Mouse (Mus musculus): Measurements from ENCODE around the gene Pgm2l1.

Gene Pgm2l1

GRCm38 (mm10) chr7:100227158-100227875, at the start of gene Pgm2l1:
Gene Pgm2l1, plus strand, starts transcription at chr7:100227394.
- DNase-seq (ENCODE audit: low read depth), result peak; percentile 93

- DNase-seq (ENCODE audit: low read depth), result peak; percentile 57
These were observed 48.9 kb upstream of the Pgm2l1 start for GRCm38 (mm10) chr7:100178016-100178890.

GRCm38 (mm10) chr7:100178891-100179233, 48.3 kb upstream of the Pgm2l1 start:
- DNase-seq (ENCODE audit: low read depth), result no peak

- DNase-seq (ENCODE audit: low read depth), result peak; percentile 25
These were observed 47.8 kb upstream of the Pgm2l1 start for GRCm38 (mm10) chr7:100179394-100179793.

- DNase-seq (ENCODE audit: low read depth), result no peak
These were observed 47.3 kb upstream of the Pgm2l1 start for GRCm38 (mm10) chr7:100179836-100180407.

GRCm38 (mm10) chr7:100181176-100181575, 46.0 kb upstream of the Pgm2l1 start:
- DNase-seq (ENCODE audit: low read depth), result no peak

- DNase-seq (ENCODE audit: low read depth), result no peak
These were observed 45.6 kb upstream of the Pgm2l1 start for GRCm38 (mm10) chr7:100181614-100182013.

- DNase-seq (ENCODE audit: low read depth), result peak; percentile 25
These were observed 44.8 kb upstream of the Pgm2l1 start for GRCm38 (mm10) chr7:100182388-100182787.

GRCm38 (mm10) chr7:100187601-100188000, 39.6 kb upstream of the Pgm2l1 start:
- DNase-seq (ENCODE audit: low read depth), result peak; percentile 47

- no peak for DNase-seq (ENCODE audit: low read depth)
These were observed 37.0 kb upstream of the Pgm2l1 start for GRCm38 (mm10) chr7:100190167-100190566.

GRCm38 (mm10) chr7:100190778-100191177, 36.4 kb upstream of the Pgm2l1 start:
- DNase-seq (ENCODE audit: low read depth), result peak; percentile 55

GRCm38 (mm10) chr7:100201191-100201590, 26.0 kb upstream of the Pgm2l1 start:
- no peak for DNase-seq (ENCODE audit: low read depth)

GRCm38 (mm10) chr7:100203616-100204015, 23.6 kb upstream of the Pgm2l1 start:
- no peak for DNase-seq (ENCODE audit: low read depth)

- DNase-seq (ENCODE audit: low read depth), result no peak
These were observed 22.3 kb upstream of the Pgm2l1 start for GRCm38 (mm10) chr7:100204871-100205270.

- DNase-seq (ENCODE audit: low read depth), result no peak
These were observed 21.1 kb upstream of the Pgm2l1 start for GRCm38 (mm10) chr7:100206144-100206543.

- no peak for DNase-seq (ENCODE audit: low read depth)
These were observed 19.3 kb upstream of the Pgm2l1 start for GRCm38 (mm10) chr7:100207886-100208285.

GRCm38 (mm10) chr7:100214310-100214709, 12.9 kb upstream of the Pgm2l1 start:
- no peak for DNase-seq (ENCODE audit: low read depth)

- DNase-seq (ENCODE audit: low read depth), result no peak
These were observed 12.0 kb upstream of the Pgm2l1 start for GRCm38 (mm10) chr7:100215116-100215732.

- DNase-seq (ENCODE audit: low read depth), result no peak
These were observed 11.2 kb upstream of the Pgm2l1 start for GRCm38 (mm10) chr7:100215976-100216375.

GRCm38 (mm10) chr7:100216601-100217565, 10.3 kb upstream of the Pgm2l1 start:
- no peak for DNase-seq (ENCODE audit: low read depth)

GRCm38 (mm10) chr7:100227896-100228525, 817 bp downstream of the Pgm2l1 start:
- no peak for DNase-seq (ENCODE audit: low read depth)
